Mouse (Mus musculus) inflammation-experienced regulatory T-cells, adult 6 months (primary cell): Measurements from ENCODE around the gene Dnajb6. TPM values are rescaled to one million over a fixed set of nuclear protein-coding genes. Genes with fewer than 3 reads are reported as not detected.
A peak's percentile ranks its signal among the peaks of the same experiment; 100 is the strongest.
"Not testable (repeated sequence)": the region's sequence is repeated elsewhere in the genome, so short reads cannot be mapped to it uniquely, and the experiment has no call there.

ENCODE experiments used
- ATAC-seq: one replicate; pipeline ENCODE4 v1.8.0; 2017
- polyA plus RNA-seq, 3 experiments: library from polyadenylated mRNA; unstranded; fragments of 100-300 nt; shearing (Covaris generic); gene quantifications; one replicate each; pipeline ENCODE4 v1.2.1; 2017

The Dnajb6 gene
- polyA plus RNA-seq = 100 to 1,000 TPM in 2 of 3 experiments, 10 to 100 TPM in 1; 97.7 to 163 (median 114) TPM

- peak; percentile 88 for ATAC-seq
Observed at GRCm38 (mm10) chr5:29735557-29736061, at the start of gene Dnajb6, which contains the start of gene Gm5129. TSS of gene Dnajb6 (plus strand) at chr5:29735688. TSS of gene Gm5129 (minus strand) at chr5:29735936.

GRCm38 (mm10) chr5:29687671-29688070 lies 47.8 kb upstream of the Dnajb6 start:
- no peak for ATAC-seq

- no peak for ATAC-seq
Observed at GRCm38 (mm10) chr5:29688352-29688751, 47.1 kb upstream of the Dnajb6 start.

- no peak for ATAC-seq
Observed at GRCm38 (mm10) chr5:29698493-29698892, 37.0 kb upstream of the Dnajb6 start.

GRCm38 (mm10) chr5:29699520-29700202 lies 35.8 kb upstream of the Dnajb6 start:
- no peak for ATAC-seq

GRCm38 (mm10) chr5:29707241-29707640 lies 28.2 kb upstream of the Dnajb6 start:
- no peak for ATAC-seq

GRCm38 (mm10) chr5:29708258-29708657 lies 27.2 kb upstream of the Dnajb6 start:
- ATAC-seq = no peak

GRCm38 (mm10) chr5:29711631-29712030 lies 23.9 kb upstream of the Dnajb6 start:
- no peak for ATAC-seq

GRCm38 (mm10) chr5:29712906-29713305 lies 22.6 kb upstream of the Dnajb6 start:
- ATAC-seq = no peak

- no peak for ATAC-seq
Observed at GRCm38 (mm10) chr5:29721159-29721558, 14.3 kb upstream of the Dnajb6 start.

- ATAC-seq = no peak
Observed at GRCm38 (mm10) chr5:29725369-29725768, 10.1 kb upstream of the Dnajb6 start.

- ATAC-seq = not testable (repeated sequence)
Observed at GRCm38 (mm10) chr5:29726070-29726469, 9.4 kb upstream of the Dnajb6 start.

GRCm38 (mm10) chr5:29734831-29735510 lies 517 bp upstream of the Dnajb6 start:
- no peak for ATAC-seq

GRCm38 (mm10) chr5:29736073-29736900 lies 799 bp downstream of the Dnajb6 start:
- ATAC-seq = peak; percentile 14

GRCm38 (mm10) chr5:29736942-29737341 lies 1.5 kb downstream of the Dnajb6 start:
- ATAC-seq = no peak

GRCm38 (mm10) chr5:29737471-29737870 lies 2.0 kb downstream of the Dnajb6 start:
- ATAC-seq = no peak

- no peak for ATAC-seq
Observed at GRCm38 (mm10) chr5:29738076-29738475, 2.6 kb downstream of the Dnajb6 start.

- ATAC-seq = no peak
Observed at GRCm38 (mm10) chr5:29740651-29741050, 5.2 kb downstream of the Dnajb6 start.

- ATAC-seq = no peak
Observed at GRCm38 (mm10) chr5:29741093-29741492, 5.6 kb downstream of the Dnajb6 start.

GRCm38 (mm10) chr5:29747661-29748060 lies 12.2 kb downstream of the Dnajb6 start:
- no peak for ATAC-seq

GRCm38 (mm10) chr5:29751306-29751705 lies 15.8 kb downstream of the Dnajb6 start:
- no peak for ATAC-seq

- ATAC-seq = no peak
Observed at GRCm38 (mm10) chr5:29752894-29753293, 17.4 kb downstream of the Dnajb6 start.

- ATAC-seq = no peak
Observed at GRCm38 (mm10) chr5:29759318-29759717, 23.8 kb downstream of the Dnajb6 start.
